Mouse (Mus musculus): ENCODE data around the gene Slc9a9. TPM values are rescaled to one million over a fixed set of nuclear protein-coding genes. Genes with fewer than 3 reads are reported as not detected.
A peak's percentile ranks its signal among the peaks of the same experiment; 100 is the strongest.
"Not testable (repeated sequence)": the region's sequence is repeated elsewhere in the genome, so short reads cannot be mapped to it uniquely, and the experiment has no call there.

The Slc9a9 gene
- polyA plus RNA-seq (2015; fragmentation: Nextera tagmentation; extraction: Ambion mirVana), result 4.9 and 5.1 TPM in 2 replicates

DNA sequence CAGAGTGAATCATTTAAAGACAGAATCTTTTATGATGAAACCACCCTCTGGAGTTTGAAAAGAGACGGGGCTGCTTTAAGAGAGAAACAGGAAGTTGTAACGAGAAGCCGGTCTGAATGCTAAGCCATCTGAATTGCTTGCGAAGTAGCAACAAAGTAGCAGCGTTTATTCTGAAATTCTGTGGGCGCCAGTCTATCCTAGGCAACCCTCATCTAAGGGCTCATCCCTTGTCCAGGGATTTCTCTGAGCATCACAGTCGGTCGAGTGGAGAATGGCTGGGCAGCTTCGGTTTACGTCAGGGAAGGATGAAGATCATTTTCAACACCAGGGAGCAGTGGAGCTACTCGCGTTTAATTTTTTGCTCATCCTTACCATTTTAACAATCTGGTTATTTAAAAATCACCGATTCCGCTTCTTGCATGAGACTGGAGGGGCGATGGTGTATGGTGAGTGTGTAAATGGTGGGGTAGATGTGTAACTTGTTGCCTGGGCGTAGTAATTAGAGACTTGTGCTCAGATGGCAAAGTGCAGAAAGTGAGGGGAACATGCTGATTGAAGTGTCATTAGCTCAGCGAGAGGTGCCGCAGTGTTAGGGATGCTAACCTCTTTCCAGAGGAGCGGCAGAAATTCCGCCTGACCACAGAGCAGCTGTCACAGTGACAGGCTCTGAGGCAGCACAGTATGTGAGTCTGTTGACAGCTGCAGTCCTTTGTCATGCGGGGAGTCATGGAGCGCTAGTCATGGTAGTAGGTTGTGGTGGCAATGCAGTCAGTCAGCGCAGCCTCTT, at the start of gene Slc9a9:
Slc9a9 (plus strand) TSS at position 119 of the 787 bp plus-strand sequence.
- peak within 1 kb of the TSS; percentile 62 for H3K9ac ChIP-seq (ENCODE audit: low read length)
- 2% methylated on average over 23 of the region's 23 CpGs for WGBS

DNA sequence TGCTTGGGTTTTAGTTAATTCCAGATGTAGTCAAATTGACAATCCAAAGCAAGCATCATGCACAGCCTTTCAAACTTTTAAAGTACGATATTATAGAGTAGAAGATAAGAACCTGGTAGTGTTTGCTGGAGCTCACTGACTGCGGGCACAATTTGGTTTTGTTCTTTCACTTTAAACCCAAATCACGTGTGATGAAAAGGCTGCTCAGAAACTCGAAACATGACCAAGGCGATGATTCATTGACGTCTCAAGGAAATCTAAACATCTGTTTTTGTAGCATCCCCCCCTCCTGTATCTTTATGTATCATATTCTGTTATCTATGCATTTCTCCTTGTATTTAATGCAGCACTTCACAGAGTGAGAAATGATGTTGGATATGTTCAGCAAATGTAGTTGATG, 49.4 kb upstream of the Slc9a9 start:
- H3K4me1 ChIP-seq (ENCODE audit: control insufficient read depth, insufficient read depth, low read length), result 0 out of 2 replicates have a peak, but pooled peaks cover 3% of the 10 kb centered on the region
- H3K4me2 ChIP-seq (ENCODE audit: low read depth, low read length), result no peak overlapping the region
- no peaks in the 10 kb centered on the region for H3K9me3 ChIP-seq (replicated peaks; ENCODE audit: control insufficient read depth, low read length)
- no peaks in the 10 kb centered on the region for H3K36me3 ChIP-seq (ENCODE audit: control insufficient read depth, insufficient read depth, low read length)
- H3K9ac ChIP-seq (ENCODE audit: low read length), result no peak overlapping the region
- no peak overlapping the region for H3K27ac ChIP-seq (ENCODE audit: low read length)
- H3K27me3 ChIP-seq (ENCODE audit: control insufficient read depth, insufficient read depth, low read length), result no peaks in the 10 kb centered on the region
- WGBS, result 76% methylated on average over 6 of the region's 6 CpGs
- no peak for ATAC-seq (ENCODE audit: insufficient read depth, low FRiP score)
- no peak overlapping the region for H3K4me3 ChIP-seq (replicated peaks; ENCODE audit: low read length)

More for the DNA sequence above, at the start of gene Slc9a9:
- Histone ChIP-seq H3K4me3 (replicated peaks; ENCODE audit: low read length) (peak within 1 kb of the TSS; percentile 54), H3K4me1 (ENCODE audit: control insufficient read depth, insufficient read depth, low read length) (no peaks in the 10 kb centered on the region), H3K27me3 (ENCODE audit: control insufficient read depth, insufficient read depth, low read length) (no peaks in the 10 kb centered on the region), H3K27ac (ENCODE audit: low read length) (peak within 1 kb of the TSS; percentile 50; the same call in 1 of the 2 replicates), H3K4me2 (ENCODE audit: low read depth, low read length) (peak within 1 kb of the TSS; percentile 68), H3K9me3 (replicated peaks; ENCODE audit: control insufficient read depth, low read length) (no peaks in the 10 kb centered on the region), H3K36me3 (ENCODE audit: control insufficient read depth, insufficient read depth, low read length) (no peaks in the 10 kb centered on the region)
- ATAC-seq (ENCODE audit: insufficient read depth, low FRiP score), result no peak

DNA sequence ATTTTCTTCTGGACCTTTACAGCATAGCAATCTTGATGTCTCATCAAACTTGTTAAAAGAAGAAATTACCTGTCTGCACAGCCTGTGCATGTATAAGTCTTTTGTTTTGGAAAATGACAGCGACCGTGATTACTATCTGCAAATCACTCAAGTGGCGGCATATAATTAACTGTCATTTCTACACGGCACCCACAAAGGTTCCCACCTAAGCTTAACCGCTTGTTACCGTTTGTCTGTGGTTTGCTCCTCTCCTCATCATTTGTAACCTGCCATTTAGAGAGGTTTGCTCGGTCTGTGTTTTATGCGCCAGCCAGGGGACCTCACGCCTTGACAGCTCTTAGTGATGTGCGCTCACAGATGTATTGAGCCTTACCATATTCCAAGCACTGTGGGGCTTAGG, 48.9 kb upstream of the Slc9a9 start:
- no peak overlapping the region for H3K4me2 ChIP-seq (ENCODE audit: low read depth, low read length)
- H3K9ac ChIP-seq (ENCODE audit: low read length), result no peak overlapping the region
- no peaks in the 10 kb centered on the region for H3K36me3 ChIP-seq (ENCODE audit: control insufficient read depth, insufficient read depth, low read length)
- no peaks in the 10 kb centered on the region for H3K27me3 ChIP-seq (ENCODE audit: control insufficient read depth, insufficient read depth, low read length)
- H3K9me3 ChIP-seq (replicated peaks; ENCODE audit: control insufficient read depth, low read length), result no peaks in the 10 kb centered on the region
- WGBS, result 80% methylated on average over 10 of the region's 10 CpGs
- H3K4me1 ChIP-seq (ENCODE audit: control insufficient read depth, insufficient read depth, low read length), result 0 out of 2 replicates have a peak, but pooled peaks cover 3% of the 10 kb centered on the region
- H3K4me3 ChIP-seq (replicated peaks; ENCODE audit: low read length), result no peak overlapping the region
- H3K27ac ChIP-seq (ENCODE audit: low read length), result no peak overlapping the region
- ATAC-seq (ENCODE audit: insufficient read depth, low FRiP score), result no peak

DNA sequence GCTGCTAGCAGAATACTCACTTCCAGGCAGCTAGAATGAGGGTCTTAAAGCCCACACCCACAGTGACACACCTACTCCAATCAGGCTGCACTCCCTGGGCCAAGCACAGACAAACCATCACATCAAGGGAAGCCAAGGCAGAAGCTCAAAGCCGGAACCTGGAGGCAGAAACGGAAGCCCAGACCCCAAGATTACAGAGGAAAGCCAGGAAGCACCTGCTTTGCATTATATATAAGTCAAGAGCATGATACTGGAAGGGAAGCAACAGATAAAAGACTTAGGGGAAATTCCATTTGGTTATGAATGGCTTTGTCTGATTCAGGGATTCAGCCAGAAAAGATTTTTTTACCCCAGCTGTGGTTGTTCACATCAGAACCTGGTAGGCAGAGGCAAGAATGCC, 47.8 kb upstream of the Slc9a9 start:
- Histone ChIP-seq H3K27ac (ENCODE audit: low read length) (no peak overlapping the region), H3K4me1 (ENCODE audit: control insufficient read depth, insufficient read depth, low read length) (0 out of 2 replicates have a peak, but pooled peaks cover 3% of the 10 kb centered on the region), H3K9me3 (replicated peaks; ENCODE audit: control insufficient read depth, low read length) (no peaks in the 10 kb centered on the region), H3K36me3 (ENCODE audit: control insufficient read depth, insufficient read depth, low read length) (no peaks in the 10 kb centered on the region), H3K27me3 (ENCODE audit: control insufficient read depth, insufficient read depth, low read length) (no peaks in the 10 kb centered on the region), H3K9ac (ENCODE audit: low read length) (no peak overlapping the region), H3K4me3 (replicated peaks; ENCODE audit: low read length) (no peak overlapping the region), H3K4me2 (ENCODE audit: low read depth, low read length) (no peak overlapping the region)
- no peak for ATAC-seq (ENCODE audit: insufficient read depth, low FRiP score)
- 70% methylated on average over 2 of the region's 2 CpGs for WGBS

DNA sequence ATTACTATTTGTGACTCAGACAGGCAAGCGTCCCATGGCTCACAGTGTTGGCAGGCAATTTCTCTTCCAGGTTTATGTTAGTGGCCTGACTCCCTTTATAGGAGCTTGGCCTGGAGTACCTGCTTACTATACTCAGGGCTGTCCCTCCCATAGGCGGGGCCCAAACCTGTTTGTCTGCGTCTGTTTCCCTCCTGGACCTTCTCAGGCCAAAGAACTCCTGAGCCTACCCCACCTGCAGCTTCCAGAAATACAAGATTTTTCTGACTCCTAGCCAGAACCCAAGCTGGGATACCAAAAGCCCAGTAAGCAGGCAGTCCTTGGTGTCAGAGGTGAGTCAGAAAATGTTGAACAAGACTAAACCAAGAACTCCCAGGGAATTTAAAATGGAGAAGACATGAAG, 43.0 kb upstream of the Slc9a9 start:
- WGBS, result 71% methylated on average over 3 of the region's 3 CpGs
- H3K27ac ChIP-seq (ENCODE audit: low read length), result no peak overlapping the region
- no peaks in the 10 kb centered on the region for H3K36me3 ChIP-seq (ENCODE audit: control insufficient read depth, insufficient read depth, low read length)
- no peaks in the 10 kb centered on the region for H3K4me1 ChIP-seq (ENCODE audit: control insufficient read depth, insufficient read depth, low read length)
- no peak overlapping the region for H3K9ac ChIP-seq (ENCODE audit: low read length)
- H3K4me2 ChIP-seq (ENCODE audit: low read depth, low read length), result no peak overlapping the region
- no peak overlapping the region for H3K4me3 ChIP-seq (replicated peaks; ENCODE audit: low read length)
- no peaks in the 10 kb centered on the region for H3K9me3 ChIP-seq (replicated peaks; ENCODE audit: control insufficient read depth, low read length)
- no peaks in the 10 kb centered on the region for H3K27me3 ChIP-seq (ENCODE audit: control insufficient read depth, insufficient read depth, low read length)
- peak; percentile 69; the same call in 1 of the 2 replicates for ATAC-seq (ENCODE audit: insufficient read depth, low FRiP score)

DNA sequence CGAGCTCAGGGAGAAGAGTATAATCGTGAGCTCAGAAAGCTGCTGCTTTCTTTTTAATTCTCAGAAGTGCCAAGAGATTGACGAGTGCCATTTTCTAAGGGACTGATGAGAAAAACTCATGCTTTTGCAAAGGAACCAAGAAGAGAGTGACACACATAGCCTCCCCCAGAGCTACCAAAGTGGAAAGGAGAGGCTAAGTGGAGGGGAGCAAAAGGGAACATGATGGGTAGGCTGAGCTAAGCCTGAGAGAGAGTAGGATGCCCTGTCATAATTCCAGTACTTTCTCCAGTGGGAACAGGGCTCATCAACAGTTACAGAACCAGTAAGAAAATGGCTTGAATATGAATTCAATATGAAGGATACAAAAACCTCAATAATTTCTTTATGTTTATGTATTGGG, 40.8 kb upstream of the Slc9a9 start:
- Histone ChIP-seq H3K27ac (ENCODE audit: low read length) (no peak overlapping the region), H3K9me3 (replicated peaks; ENCODE audit: control insufficient read depth, low read length) (no peaks in the 10 kb centered on the region), H3K27me3 (ENCODE audit: control insufficient read depth, insufficient read depth, low read length) (no peaks in the 10 kb centered on the region), H3K4me3 (replicated peaks; ENCODE audit: low read length) (no peak overlapping the region), H3K36me3 (ENCODE audit: control insufficient read depth, insufficient read depth, low read length) (no peaks in the 10 kb centered on the region), H3K9ac (ENCODE audit: low read length) (no peak overlapping the region), H3K4me2 (ENCODE audit: low read depth, low read length) (no peak overlapping the region), H3K4me1 (ENCODE audit: control insufficient read depth, insufficient read depth, low read length) (no peaks in the 10 kb centered on the region)
- 63% methylated on average over 3 of the region's 3 CpGs for WGBS
- ATAC-seq (ENCODE audit: insufficient read depth, low FRiP score), result no peak

DNA sequence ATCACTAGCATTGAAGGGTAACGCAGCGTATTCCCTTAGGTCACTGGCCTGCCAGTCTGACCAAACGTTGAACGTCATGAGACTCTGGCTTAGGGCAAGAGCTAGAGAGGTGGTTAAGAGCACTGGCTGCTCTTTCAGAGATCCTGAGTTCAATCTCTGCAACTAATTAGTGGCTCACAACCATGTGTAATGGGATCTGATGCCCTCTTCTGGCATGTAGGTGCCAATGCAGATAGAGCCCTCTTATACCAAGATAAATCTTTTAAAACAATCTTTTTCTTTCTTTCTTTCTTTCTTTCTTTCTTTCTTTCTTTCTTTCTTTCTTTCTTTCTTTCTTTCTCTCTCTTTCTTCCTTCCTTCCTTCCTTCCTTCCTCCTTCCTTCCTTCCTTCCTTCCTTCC, 35.4 kb upstream of the Slc9a9 start:
- H3K36me3 ChIP-seq (ENCODE audit: control insufficient read depth, insufficient read depth, low read length); H3K27me3 ChIP-seq (ENCODE audit: control insufficient read depth, insufficient read depth, low read length); H3K27ac ChIP-seq (ENCODE audit: low read length); H3K4me3 ChIP-seq (replicated peaks; ENCODE audit: low read length); H3K4me2 ChIP-seq (ENCODE audit: low read depth, low read length); H3K9ac ChIP-seq (ENCODE audit: low read length); H3K9me3 ChIP-seq (replicated peaks; ENCODE audit: control insufficient read depth, low read length); ATAC-seq (ENCODE audit: insufficient read depth, low FRiP score); H3K4me1 ChIP-seq (ENCODE audit: control insufficient read depth, insufficient read depth, low read length): not testable (repeated sequence)
- WGBS, result 88% methylated on average over 4 of the region's 4 CpGs

DNA sequence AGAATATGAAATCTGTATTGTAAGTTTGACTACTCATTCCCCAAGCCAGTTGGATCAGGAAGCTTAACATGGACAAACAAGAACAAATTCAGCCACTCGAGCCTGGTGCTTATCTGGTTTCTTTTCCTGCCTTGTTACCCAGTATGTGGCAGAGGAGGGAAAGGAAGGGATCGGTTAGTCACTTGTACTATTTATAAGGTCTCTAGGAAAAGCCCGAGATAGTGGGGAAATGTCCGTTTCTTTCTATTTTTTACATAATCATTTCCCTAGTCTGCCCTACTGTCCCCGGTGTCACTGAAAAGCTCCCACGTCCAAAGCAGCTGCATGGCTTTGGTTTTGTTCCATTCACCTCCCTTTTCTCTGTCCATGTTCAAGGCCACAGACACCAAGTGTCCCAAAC, 24.1 kb upstream of the Slc9a9 start:
- no peak overlapping the region for H3K9ac ChIP-seq (ENCODE audit: low read length)
- H3K4me2 ChIP-seq (ENCODE audit: low read depth, low read length), result no peak overlapping the region
- H3K27ac ChIP-seq (ENCODE audit: low read length), result no peak overlapping the region
- WGBS, result 71% methylated on average over 6 of the region's 6 CpGs
- H3K4me3 ChIP-seq (replicated peaks; ENCODE audit: low read length), result no peak overlapping the region
- no peaks in the 10 kb centered on the region for H3K9me3 ChIP-seq (replicated peaks; ENCODE audit: control insufficient read depth, low read length)
- H3K36me3 ChIP-seq (ENCODE audit: control insufficient read depth, insufficient read depth, low read length), result no peaks in the 10 kb centered on the region
- no peak for ATAC-seq (ENCODE audit: insufficient read depth, low FRiP score)
- no peaks in the 10 kb centered on the region for H3K27me3 ChIP-seq (ENCODE audit: control insufficient read depth, insufficient read depth, low read length)
- no peaks in the 10 kb centered on the region for H3K4me1 ChIP-seq (ENCODE audit: control insufficient read depth, insufficient read depth, low read length)

DNA sequence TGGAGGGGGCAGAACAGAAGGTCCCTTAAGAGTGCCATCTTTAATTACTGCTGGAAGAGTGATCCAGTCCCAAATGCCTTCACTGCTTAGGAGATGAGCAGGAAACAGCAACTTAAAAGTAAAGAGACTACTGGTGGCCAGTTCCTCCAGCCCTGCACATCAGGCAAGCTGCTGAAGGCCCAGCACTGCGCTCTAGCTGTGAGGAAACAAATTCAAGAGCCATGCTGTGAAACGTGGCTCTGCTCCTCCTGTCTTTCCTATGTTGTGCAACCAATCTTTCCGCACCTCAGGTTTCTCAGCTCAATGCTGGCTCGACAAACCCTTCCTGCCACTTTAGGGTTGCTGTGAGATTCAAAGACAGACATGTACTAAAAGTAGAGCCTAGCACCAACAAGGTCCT, 22.3 kb upstream of the Slc9a9 start:
- no peaks in the 10 kb centered on the region for H3K4me1 ChIP-seq (ENCODE audit: control insufficient read depth, insufficient read depth, low read length)
- no peaks in the 10 kb centered on the region for H3K27me3 ChIP-seq (ENCODE audit: control insufficient read depth, insufficient read depth, low read length)
- WGBS, result 71% methylated on average over 4 of the region's 4 CpGs
- H3K9me3 ChIP-seq (replicated peaks; ENCODE audit: control insufficient read depth, low read length), result no peaks in the 10 kb centered on the region
- no peaks in the 10 kb centered on the region for H3K36me3 ChIP-seq (ENCODE audit: control insufficient read depth, insufficient read depth, low read length)
- H3K4me3 ChIP-seq (replicated peaks; ENCODE audit: low read length), result no peak overlapping the region
- no peak for ATAC-seq (ENCODE audit: insufficient read depth, low FRiP score)
- H3K4me2 ChIP-seq (ENCODE audit: low read depth, low read length), result no peak overlapping the region
- no peak overlapping the region for H3K27ac ChIP-seq (ENCODE audit: low read length)
- H3K9ac ChIP-seq (ENCODE audit: low read length), result no peak overlapping the region
